Mouse (Mus musculus) adrenal gland, postnatal 14 days (tissue): ENCODE results near the gene Lhfpl2. TPM values are rescaled to one million over a fixed set of nuclear protein-coding genes. Genes with fewer than 3 reads are reported as not detected.

Experiments used
- DNase-seq: peaks from one replicate; pipeline ENCODE4 v3.0.0; 2021; ENCODE audit warnings: mixed read lengths
- total RNA-seq: library from RNA; stranded (reverse); gene quantifications from 2 replicates; pipeline ENCODE4 v1.2.3, GENCODE M21; 2021

Gene Lhfpl2
- total RNA-seq, 1 experiment from 2014 or later: 35.4 TPM

GRCm38 (mm10) chr13:94139713-94140445 is 82.3 kb downstream of the Lhfpl2 start:
- peak; percentile 31 for DNase-seq

GRCm38 (mm10) chr13:94140446-94140845 is 82.8 kb downstream of the Lhfpl2 start:
- no peak for DNase-seq

GRCm38 (mm10) chr13:94143063-94143652 is 85.6 kb downstream of the Lhfpl2 start:
- peak; percentile 76 for DNase-seq

DNA sequence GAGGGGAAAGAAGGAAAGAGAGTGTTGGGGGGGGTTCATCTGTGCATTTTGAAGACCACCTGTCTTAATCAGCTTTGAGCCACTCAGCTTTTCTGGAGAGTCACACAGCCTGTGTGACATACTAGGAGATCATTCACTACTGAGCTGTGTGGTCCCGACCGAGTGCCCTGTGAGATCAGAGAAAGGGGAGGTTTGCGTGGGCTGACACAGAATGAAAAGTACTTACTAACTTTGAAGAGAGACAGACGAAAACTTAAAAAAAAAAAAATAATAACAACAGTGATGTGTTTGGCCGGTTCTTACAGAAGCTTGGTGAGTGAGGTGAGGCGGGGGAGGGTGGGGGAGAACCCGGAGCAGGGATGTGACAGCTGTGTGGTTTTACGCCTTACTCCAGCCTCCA is 86.9 kb downstream of the Lhfpl2 start:
- DNase-seq: no peak

DNA sequence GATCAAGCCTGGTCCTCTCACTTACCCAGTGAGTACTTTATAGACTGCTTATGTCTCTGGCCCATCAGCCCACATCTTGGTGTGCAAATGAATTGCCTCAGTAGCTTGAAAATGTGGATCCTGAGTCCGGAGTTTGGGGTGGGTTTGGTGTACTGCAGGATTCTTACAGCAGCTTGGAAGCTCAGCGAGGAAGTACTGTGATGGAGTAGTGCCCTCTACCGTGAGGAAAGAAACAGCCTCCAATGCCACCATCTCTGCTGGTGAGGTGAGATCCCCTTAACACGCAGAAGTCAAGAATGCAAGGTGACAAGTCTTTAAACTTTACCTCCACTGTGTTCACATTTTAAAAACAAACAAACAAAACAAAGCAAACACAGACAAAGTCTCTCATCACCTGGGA is 89.7 kb downstream of the Lhfpl2 start:
- DNase-seq: no peak

- no peak for DNase-seq
Observed at GRCm38 (mm10) chr13:94149006-94149405, 91.4 kb downstream of the Lhfpl2 start.

- DNase-seq: no peak
Observed at GRCm38 (mm10) chr13:94149781-94150180, 92.2 kb downstream of the Lhfpl2 start.

- no peak for DNase-seq
Observed at GRCm38 (mm10) chr13:94151308-94151707, 93.7 kb downstream of the Lhfpl2 start.

DNA sequence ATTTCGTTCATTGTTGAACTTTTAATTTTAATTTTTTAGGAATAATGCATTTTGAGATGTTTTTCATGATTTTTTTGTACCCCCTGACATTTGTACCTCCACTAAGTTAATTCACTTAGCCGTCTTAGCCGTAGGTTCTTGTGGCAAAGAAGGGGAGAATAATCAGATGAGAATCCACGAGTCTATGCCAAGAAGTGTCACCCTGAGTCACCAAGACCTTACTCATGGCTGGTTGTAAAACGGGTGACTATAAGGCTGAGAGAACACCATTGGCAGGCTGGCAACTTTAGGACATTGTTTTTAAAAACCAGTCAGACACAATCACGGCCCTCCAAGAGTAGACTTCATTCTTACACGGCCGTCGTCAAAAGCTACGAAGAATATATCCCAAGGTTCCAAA is 95.2 kb downstream of the Lhfpl2 start:
- no peak for DNase-seq

DNA sequence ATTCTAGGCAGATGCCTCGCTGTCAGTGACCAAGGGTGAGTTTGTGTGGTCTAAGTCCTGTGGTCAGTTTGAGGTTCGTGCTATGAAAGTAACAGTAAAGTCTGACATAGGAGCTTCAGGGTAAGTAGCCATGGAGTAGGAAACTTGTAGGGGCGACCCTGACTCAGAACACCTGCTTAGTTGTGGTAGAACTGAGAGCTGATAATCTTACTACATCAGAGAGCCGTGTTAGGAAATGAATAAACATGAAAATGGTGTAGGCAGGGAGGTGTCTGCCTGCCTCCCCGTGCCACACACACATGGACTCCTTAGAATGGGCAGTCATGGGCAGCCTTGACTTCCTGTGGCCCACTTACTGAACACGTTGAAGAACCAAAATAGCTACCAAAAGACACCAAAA is 96.1 kb downstream of the Lhfpl2 start:
- no peak for DNase-seq

DNA sequence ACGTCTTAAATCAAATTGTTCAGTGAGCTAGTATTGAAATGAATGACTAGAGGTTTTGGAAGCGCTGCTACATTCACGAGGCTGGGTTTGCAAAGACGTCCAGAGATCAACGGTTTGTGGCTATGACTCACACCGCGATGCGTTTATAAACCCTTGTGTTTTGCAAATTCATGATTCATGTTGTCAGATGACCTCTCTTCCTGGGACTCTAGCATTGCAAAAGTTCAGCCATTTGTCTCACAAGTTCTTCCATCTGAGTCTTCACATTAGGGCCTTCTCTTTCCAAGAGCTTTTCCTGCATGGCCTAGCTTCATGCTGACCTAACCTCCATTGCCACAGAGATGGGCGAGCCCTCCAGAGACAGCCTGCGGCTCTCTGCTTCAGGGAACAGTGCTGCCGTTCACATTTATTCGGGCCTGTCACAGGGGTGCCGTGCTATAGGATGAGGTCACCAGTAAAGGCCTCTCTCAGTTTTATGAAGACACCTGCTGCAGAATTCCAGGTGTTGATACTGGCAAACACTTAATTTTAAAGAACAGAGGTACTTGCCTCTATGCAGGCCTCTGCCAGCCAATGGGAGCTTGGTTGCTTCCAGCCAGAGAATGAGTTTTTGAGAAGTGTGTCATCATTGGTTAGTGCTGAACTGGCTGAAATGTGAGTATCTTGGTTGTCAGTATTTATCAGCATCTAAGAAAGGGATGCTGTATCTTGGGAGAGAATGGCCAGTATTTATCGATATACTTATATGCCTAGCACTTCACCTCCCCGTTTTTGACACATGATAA is 97.1 kb downstream of the Lhfpl2 start:
- peak; percentile 68 for DNase-seq

GRCm38 (mm10) chr13:94155657-94156429 is 98.2 kb downstream of the Lhfpl2 start:
- DNase-seq: peak; percentile 56

GRCm38 (mm10) chr13:94158864-94159477 is 101.4 kb downstream of the Lhfpl2 start:
- no peak for DNase-seq

GRCm38 (mm10) chr13:94159478-94160220 is 102.1 kb downstream of the Lhfpl2 start:
- no peak for DNase-seq

DNA sequence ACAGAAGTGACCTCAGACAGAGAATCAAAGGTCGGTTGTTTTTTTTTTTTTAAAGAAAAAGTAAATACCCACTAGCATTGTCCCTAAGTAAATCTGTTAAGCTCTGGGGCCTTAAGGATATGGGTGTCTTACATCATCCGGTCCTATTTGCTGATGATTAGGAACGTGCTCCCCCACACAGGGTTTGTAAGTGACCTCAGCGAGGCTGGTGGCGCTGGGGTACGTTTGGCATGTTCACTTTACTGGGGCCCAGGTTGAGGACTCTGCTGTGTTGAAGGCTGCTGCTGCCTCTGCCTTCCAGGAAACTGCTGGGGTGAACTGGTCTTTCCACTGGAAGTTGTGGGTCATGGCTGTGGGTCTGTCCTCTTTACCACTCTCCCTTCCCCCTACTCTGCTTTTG is 106.9 kb downstream of the Lhfpl2 start:
- no peak for DNase-seq

DNA sequence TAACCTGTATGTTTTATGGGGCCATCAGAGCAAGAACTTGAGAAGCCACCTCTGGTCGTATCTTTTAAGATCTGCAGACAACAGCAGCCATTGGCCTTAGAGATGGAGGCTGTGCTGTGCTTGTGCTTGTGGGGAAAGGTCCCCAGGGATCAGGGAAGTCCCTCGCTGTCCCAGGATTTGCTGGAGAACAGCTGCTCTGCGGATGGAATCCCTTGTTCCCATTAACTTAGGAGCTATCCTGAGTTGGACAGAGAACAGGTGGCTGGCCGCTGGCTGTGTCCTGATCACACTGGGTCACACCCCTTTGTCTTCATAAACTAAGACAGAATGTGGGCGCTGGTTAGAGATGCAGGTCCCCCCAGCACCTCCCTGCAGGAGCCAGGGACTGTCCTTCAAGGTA is 110.7 kb downstream of the Lhfpl2 start:
- DNase-seq: no peak

DNA sequence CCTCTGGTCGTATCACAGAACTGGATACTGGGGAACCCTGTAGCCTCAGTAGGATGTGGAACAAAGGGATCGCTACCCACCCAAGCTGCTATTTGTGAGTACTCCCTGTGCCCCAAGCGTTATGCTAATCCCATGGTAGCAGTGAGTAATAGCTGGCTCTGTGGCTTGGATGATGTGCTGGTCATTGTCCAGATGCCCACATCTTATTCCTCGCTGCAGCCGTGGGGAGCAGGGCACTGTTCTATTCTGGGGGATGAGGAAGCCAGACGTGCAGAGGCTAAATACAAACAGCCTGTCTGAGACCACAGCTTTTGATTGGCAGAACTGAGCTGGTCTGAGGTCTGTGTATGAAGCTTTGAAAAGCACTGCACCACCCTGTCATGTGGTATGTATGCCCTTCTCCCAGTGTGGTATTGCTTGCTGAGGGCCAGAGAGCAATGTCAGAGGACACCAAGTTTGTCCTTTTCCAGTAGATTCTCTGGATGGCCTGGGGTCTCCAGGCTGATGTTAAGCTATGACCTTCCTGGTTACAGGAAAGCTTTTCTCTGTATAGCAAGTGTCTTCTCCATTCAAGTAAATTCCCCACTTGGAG is 111.8 kb downstream of the Lhfpl2 start:
- DNase-seq: no peak

DNA sequence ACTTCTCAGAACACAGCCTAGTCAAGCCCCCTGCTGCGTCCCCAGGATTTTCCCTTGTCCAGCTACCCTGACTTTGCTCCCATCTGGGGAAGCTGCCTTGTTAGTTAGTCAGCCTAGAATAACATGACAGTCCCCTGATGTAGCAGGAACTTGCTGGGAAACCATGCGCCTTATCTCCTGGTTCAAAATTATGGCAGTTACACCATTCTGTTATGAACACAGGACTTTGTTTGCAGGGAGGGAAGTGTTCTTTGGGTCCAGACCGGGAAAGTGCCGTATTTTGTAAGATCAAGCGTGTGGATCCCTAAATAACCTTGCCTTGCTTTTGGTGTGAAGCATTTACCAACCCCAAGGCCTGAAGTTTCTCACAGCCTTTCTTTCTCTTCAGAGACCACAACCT is 114.0 kb downstream of the Lhfpl2 start:
- DNase-seq: no peak

- peak; percentile 45 for DNase-seq
Observed at GRCm38 (mm10) chr13:94172533-94173310, 115.1 kb downstream of the Lhfpl2 start.
